Mouse (Mus musculus): ENCODE measurements around the gene Chil1. TPM values are rescaled to one million over a fixed set of nuclear protein-coding genes. Genes with fewer than 3 reads are reported as not detected.

Chil1 gene
- polyA plus RNA-seq, 3 experiments from 2014 or later: 0.46 to 0.98 TPM; not detected in 1

GRCm38 (mm10) chr1:134177976-134178375 is 4.0 kb upstream of the Chil1 start:
- ATAC-seq: no peak

GRCm38 (mm10) chr1:134184089-134184488 is 2.1 kb downstream of the Chil1 start:
- ATAC-seq: no peak

GRCm38 (mm10) chr1:134188217-134188616 is 6.2 kb downstream of the Chil1 start:
- no peak for ATAC-seq

- ATAC-seq: peak; percentile 41
Observed at GRCm38 (mm10) chr1:134188989-134189729, 7.2 kb downstream of the Chil1 start.

- no peak for ATAC-seq
Observed at GRCm38 (mm10) chr1:134191192-134191591, 9.2 kb downstream of the Chil1 start.

- no peak for ATAC-seq
Observed at GRCm38 (mm10) chr1:134192024-134192423, 10.0 kb downstream of the Chil1 start.

- ATAC-seq: no peak
Observed at GRCm38 (mm10) chr1:134193126-134193525, 11.2 kb downstream of the Chil1 start, which contains the start of gene Mybph. Mybph (plus strand) TSS chr1:134193448.

GRCm38 (mm10) chr1:134193674-134194197 is 11.8 kb downstream of the Chil1 start:
- no peak for ATAC-seq

GRCm38 (mm10) chr1:134194298-134195022 is 12.5 kb downstream of the Chil1 start:
- no peak for ATAC-seq

- ATAC-seq: no peak
Observed at GRCm38 (mm10) chr1:134195117-134195516, 13.1 kb downstream of the Chil1 start.

GRCm38 (mm10) chr1:134195571-134195970 is 13.6 kb downstream of the Chil1 start:
- peak; percentile 73 for ATAC-seq

- peak; percentile 11 for ATAC-seq
Observed at GRCm38 (mm10) chr1:134195979-134196378, 14.0 kb downstream of the Chil1 start.

GRCm38 (mm10) chr1:134196386-134196785 is 14.4 kb downstream of the Chil1 start:
- ATAC-seq: peak; percentile 73

- ATAC-seq: no peak
Observed at GRCm38 (mm10) chr1:134197325-134197982, 15.5 kb downstream of the Chil1 start.

- no peak for ATAC-seq
Observed at GRCm38 (mm10) chr1:134198197-134198995, 16.4 kb downstream of the Chil1 start.

- no peak for ATAC-seq
Observed at GRCm38 (mm10) chr1:134200481-134200880, 18.5 kb downstream of the Chil1 start.

- ATAC-seq: peak; percentile 67
Observed at GRCm38 (mm10) chr1:134200998-134201686, 19.2 kb downstream of the Chil1 start.

GRCm38 (mm10) chr1:134201751-134202420 is 19.9 kb downstream of the Chil1 start:
- ATAC-seq: no peak

- no peak for ATAC-seq
Observed at GRCm38 (mm10) chr1:134204230-134204629, 22.3 kb downstream of the Chil1 start.

- no peak for ATAC-seq
Observed at GRCm38 (mm10) chr1:134205296-134206018, 23.5 kb downstream of the Chil1 start.
